Mouse (Mus musculus) forebrain, embryonic 12.5 days (tissue): ENCODE measurements around the gene Gas2l1. TPM values are rescaled to one million over a fixed set of nuclear protein-coding genes. Genes with fewer than 3 reads are reported as not detected.

Experiments
- ATAC-seq: fragments of 200-750 bp; cut with Nextera tagmentation; 2 replicates; pipeline ENCODE4 v1.8.0; 2017; ENCODE audit warnings: moderate TSS enrichment; ENCODE audit not compliant: low FRiP score
- H3K27ac ChIP-seq: fragments of 300-500 bp; sonication (generic); 2 replicates; pipeline ENCODE4 v1.5.1; 2016; ENCODE audit warnings: mild to moderate bottlenecking
- H3K27me3 ChIP-seq: fragments of 300-500 bp; sonication (generic); 2 replicates; pipeline ENCODE4 v1.6.1; 2016; ENCODE audit warnings: mild to moderate bottlenecking
- H3K36me3 ChIP-seq: fragments of 300-500 bp; sonication (generic); replicated peaks from 2 replicates; pipeline ENCODE4 v1.6.1; 2016; ENCODE audit warnings: mild to moderate bottlenecking
- H3K4me1 ChIP-seq: fragments of 300-500 bp; sonication (generic); 2 replicates; pipeline ENCODE4 v1.6.1; 2016
- H3K4me2 ChIP-seq: fragments of 300-500 bp; sonication (generic); 2 replicates; pipeline ENCODE4 v1.6.1; 2016; ENCODE audit warnings: mild to moderate bottlenecking, moderate library complexity
- H3K4me3 ChIP-seq: fragments of 300-500 bp; sonication (generic); replicated peaks from 2 replicates; pipeline ENCODE4 v1.5.1; 2016; ENCODE audit warnings: mild to moderate bottlenecking
- H3K9ac ChIP-seq: fragments of 300-500 bp; sonication (generic); 2 replicates; pipeline ENCODE4 v1.6.1; 2016; ENCODE audit warnings: mild to moderate bottlenecking
- H3K9me3 ChIP-seq: fragments of 300-500 bp; sonication (generic); 2 replicates; pipeline ENCODE4 v1.6.1; 2016
- WGBS: fragments of 180-500 bp; shearing (Covaris S2); methylation state at CpG from one replicate; pipeline ENCODE4 v1.1.7; 2016; 5-methylcytosine and 5-hydroxymethylcytosine counted together
- polyA plus RNA-seq: library from polyadenylated mRNA; unstranded; fragments of >200 nt; fragmentation: Nextera tagmentation; extraction: Ambion mirVana; gene quantifications from 2 replicates; pipeline ENCODE4 v1.2.1, GENCODE M21; 2016

The Gas2l1 gene
- polyA plus RNA-seq, 1 experiment from 2014 or later = 31.8 TPM

GRCm38 (mm10) chr11:5028228-5028627 lies 36.9 kb downstream of the Gas2l1 start:
- 94% methylated on average over 7 of the region's 7 CpGs for WGBS
- Histone ChIP-seq H3K9me3 (no peaks in the 10 kb centered on the region), H3K9ac (no peak overlapping the region), H3K27me3 (no peaks in the 10 kb centered on the region), H3K36me3 (peaks cover 99% of the 10 kb centered on the region), H3K4me3 (no peak overlapping the region), H3K4me2 (no peak overlapping the region), H3K4me1 (no peaks in the 10 kb centered on the region), H3K27ac (no peak overlapping the region)
- no peak for ATAC-seq

DNA sequence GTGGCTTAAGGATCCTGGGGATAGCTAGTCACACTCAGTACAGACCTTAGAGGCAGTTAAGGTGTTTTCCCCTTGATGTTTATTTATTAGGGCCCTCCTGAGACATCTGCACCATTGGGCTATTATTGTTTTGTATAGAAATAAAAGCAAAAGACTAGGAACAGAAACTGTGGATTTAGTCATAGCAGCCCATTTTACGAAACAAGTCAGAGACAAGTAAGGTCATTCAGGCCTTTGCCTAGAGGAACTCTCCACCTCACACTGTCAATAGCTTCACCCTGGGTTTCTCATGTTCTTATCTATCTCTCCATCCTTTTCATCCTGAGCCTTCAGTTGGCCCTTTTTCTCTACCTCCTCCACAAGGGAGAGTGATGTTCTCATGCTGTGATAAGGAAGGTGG lies 40.0 kb downstream of the Gas2l1 start:
- ATAC-seq = no peak
- H3K4me1 ChIP-seq = no peaks in the 10 kb centered on the region
- H3K36me3 ChIP-seq = peaks cover 83% of the 10 kb centered on the region
- H3K27me3 ChIP-seq = no peaks in the 10 kb centered on the region
- no peak overlapping the region for H3K4me3 ChIP-seq
- no peak overlapping the region for H3K27ac ChIP-seq
- no peaks in the 10 kb centered on the region for H3K9me3 ChIP-seq
- 94% methylated on average over 1 of the region's 1 CpGs for WGBS
- H3K4me2 ChIP-seq = no peak overlapping the region
- H3K9ac ChIP-seq = no peak overlapping the region

DNA sequence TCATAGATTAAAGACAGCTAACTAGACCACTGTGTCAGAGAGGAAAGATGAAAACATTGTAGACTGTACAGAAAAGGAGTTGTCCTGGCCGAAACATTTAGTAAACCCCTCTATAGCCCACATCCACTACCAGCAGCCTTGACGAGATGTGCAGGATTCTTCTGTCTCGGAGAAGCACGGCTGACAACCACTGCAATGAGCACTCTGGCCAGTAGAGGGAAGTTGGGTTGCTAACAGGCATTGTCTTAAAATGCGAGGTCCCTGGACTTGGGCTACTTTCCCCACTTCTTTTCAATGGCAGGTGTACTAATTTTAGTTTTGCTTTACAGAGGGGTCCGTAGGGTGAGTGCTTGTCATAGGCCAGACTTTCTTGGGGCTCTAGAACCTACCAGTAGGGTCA lies 47.6 kb downstream of the Gas2l1 start:
- Histone ChIP-seq H3K4me1 (no peaks in the 10 kb centered on the region), H3K4me2 (no peak overlapping the region), H3K9me3 (no peaks in the 10 kb centered on the region), H3K27me3 (no peaks in the 10 kb centered on the region), H3K9ac (no peak overlapping the region), H3K36me3 (peaks cover 81% of the 10 kb centered on the region), H3K27ac (no peak overlapping the region), H3K4me3 (no peak overlapping the region)
- ATAC-seq = no peak
- WGBS = 69% methylated on average over 6 of the region's 6 CpGs

DNA sequence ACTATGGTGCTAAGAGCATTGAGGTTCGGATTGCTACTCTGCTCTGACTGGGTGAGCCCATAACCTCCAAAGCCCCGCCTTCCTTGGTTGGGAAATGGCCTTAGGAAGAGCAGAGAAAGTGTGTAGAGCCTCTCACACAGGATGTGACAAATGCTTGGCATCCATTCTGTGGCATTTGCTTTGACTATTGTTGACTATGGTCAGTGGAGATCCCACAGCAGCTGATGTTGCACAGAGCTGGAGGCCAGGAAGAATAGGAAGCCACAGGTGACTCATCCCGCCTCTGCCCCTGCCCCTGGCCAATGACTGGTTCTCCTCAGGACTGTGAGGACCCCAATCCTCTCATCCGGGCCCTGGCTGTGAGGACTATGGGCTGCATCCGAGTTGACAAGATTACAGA lies 48.8 kb downstream of the Gas2l1 start:
- H3K27ac ChIP-seq = no peak overlapping the region
- H3K4me1 ChIP-seq = no peaks in the 10 kb centered on the region
- H3K36me3 ChIP-seq = peaks cover 88% of the 10 kb centered on the region
- H3K9ac ChIP-seq = no peak overlapping the region
- H3K27me3 ChIP-seq = no peaks in the 10 kb centered on the region
- 89% methylated on average over 5 of the region's 5 CpGs for WGBS
- no peak overlapping the region for H3K4me3 ChIP-seq
- no peak for ATAC-seq
- H3K4me2 ChIP-seq = no peak overlapping the region
- H3K9me3 ChIP-seq = no peaks in the 10 kb centered on the region

GRCm38 (mm10) chr11:5015720-5016119 lies 49.4 kb downstream of the Gas2l1 start:
- no peak overlapping the region for H3K27ac ChIP-seq
- H3K4me1 ChIP-seq = no peaks in the 10 kb centered on the region
- H3K27me3 ChIP-seq = no peaks in the 10 kb centered on the region
- H3K9me3 ChIP-seq = no peaks in the 10 kb centered on the region
- no peak overlapping the region for H3K9ac ChIP-seq
- no peak overlapping the region for H3K4me3 ChIP-seq
- no peak for ATAC-seq
- H3K4me2 ChIP-seq = no peak overlapping the region
- 64% methylated on average over 2 of the region's 2 CpGs for WGBS
- H3K36me3 ChIP-seq = peaks cover 87% of the 10 kb centered on the region

- no peaks in the 10 kb centered on the region for H3K4me1 ChIP-seq
- H3K4me3 ChIP-seq = no peak overlapping the region
- no peak overlapping the region for H3K9ac ChIP-seq
- H3K27me3 ChIP-seq = no peaks in the 10 kb centered on the region
- no peak for ATAC-seq
- peaks cover 56% of the 10 kb centered on the region for H3K36me3 ChIP-seq
- 85% methylated on average over 5 of the region's 5 CpGs for WGBS
- H3K9me3 ChIP-seq = no peaks in the 10 kb centered on the region
- no peak overlapping the region for H3K4me2 ChIP-seq
- H3K27ac ChIP-seq = no peak overlapping the region
Observed at GRCm38 (mm10) chr11:5012213-5012715, 52.9 kb downstream of the Gas2l1 start.

- no peak overlapping the region for H3K9ac ChIP-seq
- 100% methylated on average over 1 of the region's 1 CpGs for WGBS
- ATAC-seq = no peak
- H3K4me2 ChIP-seq = no peak overlapping the region
- no peak overlapping the region for H3K27ac ChIP-seq
- H3K9me3 ChIP-seq = no peaks in the 10 kb centered on the region
- H3K27me3 ChIP-seq = no peaks in the 10 kb centered on the region
- H3K36me3 ChIP-seq = peaks cover 48% of the 10 kb centered on the region
- no peak overlapping the region for H3K4me3 ChIP-seq
- H3K4me1 ChIP-seq = no peaks in the 10 kb centered on the region
Observed at GRCm38 (mm10) chr11:5011480-5011879, 53.6 kb downstream of the Gas2l1 start.

- Histone ChIP-seq H3K36me3 (peaks cover 35% of the 10 kb centered on the region), H3K4me3 (no peak overlapping the region), H3K4me1 (no peaks in the 10 kb centered on the region), H3K4me2 (no peak overlapping the region), H3K27me3 (no peaks in the 10 kb centered on the region), H3K9ac (no peak overlapping the region), H3K27ac (no peak overlapping the region), H3K9me3 (no peaks in the 10 kb centered on the region)
- no peak for ATAC-seq
- 96% methylated on average over 1 of the region's 1 CpGs for WGBS
Observed at GRCm38 (mm10) chr11:5010205-5010604, 54.9 kb downstream of the Gas2l1 start.

GRCm38 (mm10) chr11:5009354-5010074 lies 55.6 kb downstream of the Gas2l1 start:
- Histone ChIP-seq H3K9me3 (no peaks in the 10 kb centered on the region), H3K27ac (no peak overlapping the region), H3K36me3 (peaks cover 28% of the 10 kb centered on the region), H3K9ac (no peak overlapping the region), H3K4me2 (no peak overlapping the region), H3K4me1 (no peaks in the 10 kb centered on the region), H3K27me3 (no peaks in the 10 kb centered on the region), H3K4me3 (no peak overlapping the region)
- ATAC-seq = no peak
- WGBS = 89% methylated on average over 3 of the region's 3 CpGs

DNA sequence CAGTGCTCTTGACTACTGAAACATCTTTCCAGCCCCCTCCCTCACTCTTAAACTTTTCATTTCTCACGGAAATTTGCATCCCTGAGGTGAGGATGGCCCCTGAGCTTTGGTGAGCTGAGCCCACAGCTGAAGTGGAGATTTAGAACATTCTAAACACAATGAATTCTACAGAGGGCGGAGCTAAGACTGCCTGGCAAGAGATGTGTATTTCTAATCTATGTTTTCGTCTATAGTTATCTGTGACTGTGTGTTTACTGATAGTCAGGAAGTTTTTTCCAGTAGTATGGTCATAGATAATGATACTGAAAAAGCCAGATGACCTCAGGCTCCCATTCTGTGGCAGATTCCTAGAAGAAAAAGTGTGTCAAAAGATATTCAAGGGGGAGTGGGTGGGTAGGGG lies 56.3 kb downstream of the Gas2l1 start:
- Histone ChIP-seq H3K4me1 (no peaks in the 10 kb centered on the region), H3K4me3 (no peak overlapping the region), H3K27ac (no peak overlapping the region), H3K9me3 (no peaks in the 10 kb centered on the region), H3K36me3 (peaks cover 22% of the 10 kb centered on the region), H3K4me2 (no peak overlapping the region), H3K9ac (no peak overlapping the region), H3K27me3 (no peaks in the 10 kb centered on the region)
- no peak for ATAC-seq
- WGBS = 89% methylated on average over 3 of the region's 3 CpGs

DNA sequence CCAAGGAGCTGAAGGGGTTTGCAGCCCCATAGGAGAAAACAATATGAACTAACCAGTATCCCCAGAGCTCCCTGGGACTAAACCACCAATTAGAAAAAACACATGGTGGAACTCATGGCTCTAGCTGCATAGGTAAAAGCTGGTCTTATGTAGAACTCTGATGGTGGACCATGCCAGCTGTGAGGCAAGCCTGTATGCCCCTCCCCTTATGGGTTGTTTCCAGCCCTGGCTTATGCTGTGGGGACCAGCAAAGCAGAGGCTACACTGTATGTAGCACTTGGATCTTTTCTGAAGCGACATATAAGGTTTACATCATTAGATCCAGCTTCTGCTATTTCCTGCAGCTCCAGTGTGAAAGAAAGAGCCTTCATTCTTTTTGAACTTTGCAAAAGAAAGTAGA lies 57.9 kb downstream of the Gas2l1 start:
- Histone ChIP-seq H3K27ac (no peak overlapping the region), H3K36me3 (peaks cover 20% of the 10 kb centered on the region; the same call in 1 of the 2 replicates), H3K4me1 (no peaks in the 10 kb centered on the region), H3K9ac (no peak overlapping the region), H3K4me2 (no peak overlapping the region), H3K27me3 (no peaks in the 10 kb centered on the region), H3K9me3 (no peaks in the 10 kb centered on the region), H3K4me3 (no peak overlapping the region)
- 100% methylated on average over 1 of the region's 1 CpGs for WGBS
- ATAC-seq = no peak

- H3K27ac ChIP-seq = no peak overlapping the region
- H3K4me1 ChIP-seq = no peaks in the 10 kb centered on the region
- no peak overlapping the region for H3K4me3 ChIP-seq
- peaks cover 11% of the 10 kb centered on the region; the same call in 1 of the 2 replicates for H3K36me3 ChIP-seq
- no peak overlapping the region for H3K4me2 ChIP-seq
- no peaks in the 10 kb centered on the region for H3K27me3 ChIP-seq
- no peak overlapping the region for H3K9ac ChIP-seq
- no peak for ATAC-seq
- 94% methylated on average over 2 of the region's 2 CpGs for WGBS
- no peaks in the 10 kb centered on the region for H3K9me3 ChIP-seq
Observed at GRCm38 (mm10) chr11:5005528-5005927, 59.6 kb downstream of the Gas2l1 start.
